Mouse (Mus musculus): ENCODE measurements at regions not wholly inside any gene's neighbourhood (a gene's known extent, or its start where the extent isn't known, plus 50 kb on each side); places are given as distances from the start of the nearest gene placed in this dataset.

DNA sequence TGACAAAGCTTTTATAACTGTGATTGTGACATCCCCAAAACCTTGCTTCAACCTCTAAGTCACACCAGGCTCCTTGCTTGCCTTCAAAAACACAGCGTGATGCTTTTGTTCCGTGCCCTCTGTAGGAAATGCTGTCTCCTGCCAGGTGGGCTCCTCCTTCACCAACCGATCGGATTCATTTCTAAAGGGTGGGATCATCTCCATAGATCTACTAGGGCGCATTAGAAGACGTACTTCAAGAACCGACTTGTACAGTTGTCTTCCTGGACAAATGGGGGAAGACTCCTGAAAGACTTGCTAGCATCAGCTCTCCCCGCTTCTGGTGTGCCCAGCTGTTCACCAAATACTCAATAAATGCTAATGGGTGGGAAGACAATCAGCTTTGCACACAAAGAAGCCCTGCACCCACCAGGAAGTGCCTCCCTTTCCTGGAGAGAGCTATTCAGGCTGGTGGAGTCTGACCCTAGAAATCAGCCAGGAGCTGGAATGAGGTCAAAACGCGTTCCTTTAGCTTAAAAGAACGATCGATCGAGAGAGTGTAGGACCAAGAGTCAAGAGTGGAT lies 53.0 kb downstream of the Hoxa1 start:
- DNase-seq, result no peak

DNA sequence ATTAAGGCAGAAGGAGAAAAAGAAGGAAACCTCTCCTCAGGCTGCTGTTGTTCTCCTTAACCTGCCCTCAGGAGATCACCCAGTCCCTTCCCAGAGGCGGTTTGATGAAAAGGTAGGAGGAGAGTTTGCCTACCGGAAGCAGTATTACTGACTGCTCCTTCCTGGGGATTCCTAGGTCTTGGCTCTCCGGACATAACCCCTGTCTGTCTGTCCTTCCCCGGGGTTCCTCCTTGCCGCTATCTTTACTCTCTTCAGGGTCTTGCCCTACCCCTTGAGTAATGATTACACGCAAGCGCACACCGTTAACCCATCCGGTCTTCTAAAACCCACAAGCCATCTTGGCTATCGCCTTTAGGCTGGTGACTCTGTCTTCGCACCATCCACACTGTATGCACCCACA lies 54.0 kb downstream of the Hoxa1 start:
- no peak for DNase-seq

DNA sequence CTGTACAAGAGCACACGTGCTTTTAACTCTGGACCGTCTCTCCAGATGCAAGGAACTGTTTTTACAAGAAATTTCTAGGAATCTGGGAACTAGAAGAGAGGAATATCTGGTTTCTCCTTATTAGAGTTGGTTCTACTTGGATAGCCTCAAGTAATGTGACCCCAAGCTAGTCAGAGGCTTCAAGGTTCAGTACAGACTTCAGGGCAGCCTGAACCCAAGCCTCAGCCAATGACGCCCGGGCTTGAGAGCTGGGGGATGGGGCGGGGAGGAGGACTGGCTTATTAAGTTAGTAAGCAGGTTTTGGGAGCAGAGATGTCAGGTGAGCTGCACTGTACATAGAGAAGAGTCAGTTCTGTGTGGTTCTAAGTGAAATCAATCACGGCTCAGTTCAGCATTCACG lies 54.5 kb downstream of the Hoxa1 start:
- DNase-seq, result peak; percentile 48 to 67

DNA sequence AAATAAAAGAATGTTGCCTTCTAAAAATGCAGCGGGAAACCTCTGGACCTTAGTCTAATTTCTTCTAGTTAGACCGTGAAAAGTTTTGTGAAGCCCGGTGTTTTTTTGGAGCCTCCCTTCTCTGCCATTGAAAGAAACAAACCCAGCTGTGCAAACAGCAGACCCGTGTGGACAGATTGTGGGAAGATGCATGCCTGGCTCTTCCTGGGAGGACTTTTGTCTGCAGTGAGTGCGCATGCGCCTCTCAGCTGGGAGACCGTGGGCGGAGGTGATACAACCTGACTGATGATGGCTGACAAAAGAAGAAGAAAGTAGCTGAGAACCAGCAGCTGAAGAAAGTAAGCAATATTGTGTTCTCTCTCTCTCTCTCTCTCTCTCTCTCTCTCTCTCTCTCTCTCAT lies 55.4 kb downstream of the Hoxa1 start:
- DNase-seq, result peak; percentile 51 to 70

DNA sequence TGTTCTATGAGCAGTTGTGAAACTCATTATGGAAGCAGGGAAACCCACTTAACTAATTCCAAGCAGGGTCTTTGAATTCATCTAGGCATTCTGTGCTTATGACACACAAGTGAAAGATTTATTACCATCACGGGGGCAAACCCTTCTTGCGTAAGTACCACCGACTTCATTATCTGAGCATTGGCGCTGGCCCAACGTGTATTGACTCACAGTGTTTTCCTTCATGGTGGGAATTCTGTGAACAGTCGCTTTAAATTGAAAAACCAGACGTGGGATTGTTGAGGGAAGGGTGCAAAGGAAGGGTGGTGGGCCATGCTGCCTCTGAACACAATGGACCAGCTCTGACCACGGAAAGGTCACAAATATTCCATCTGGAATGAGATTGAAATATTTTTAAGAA lies 55.9 kb downstream of the Hoxa1 start:
- no peak for DNase-seq

DNA sequence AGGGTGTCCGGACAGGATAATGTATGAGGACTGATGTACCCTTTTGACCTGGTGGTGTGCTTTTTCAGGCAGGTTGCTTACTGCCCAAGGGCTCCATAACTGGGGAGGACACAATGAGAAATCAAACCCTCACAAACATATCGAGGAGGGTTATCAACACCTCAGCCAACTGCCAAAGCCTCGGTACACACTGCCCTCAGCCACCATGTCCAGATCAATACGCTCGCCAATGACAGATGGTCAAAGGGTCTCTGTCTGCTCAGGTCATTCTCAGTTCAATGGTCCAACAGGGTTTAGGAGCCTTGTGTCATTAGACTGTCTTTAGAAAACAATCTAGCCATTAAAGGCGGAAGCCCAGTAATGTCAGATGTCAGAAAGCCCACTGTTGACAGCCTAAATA lies 56.9 kb downstream of the Hoxa1 start:
- no peak for DNase-seq

DNA sequence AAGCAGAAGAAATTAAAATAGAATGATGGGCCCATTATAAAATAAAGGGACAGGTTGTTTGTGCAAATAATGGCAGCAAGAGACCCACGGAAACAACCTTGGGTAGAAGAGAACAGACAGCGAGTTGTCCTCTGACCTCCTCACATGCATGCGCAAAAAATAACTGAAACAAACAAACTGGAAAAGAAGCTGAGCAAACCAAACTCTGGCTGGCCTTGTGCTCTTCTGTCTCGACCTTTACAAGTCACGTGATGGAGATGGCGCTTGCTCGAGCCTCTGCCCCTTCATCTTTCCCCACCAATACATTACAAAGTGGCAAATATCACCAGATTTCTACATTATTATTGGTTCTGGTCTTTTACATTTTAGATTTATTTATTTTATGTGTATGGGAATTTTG lies 59.3 kb downstream of the Hoxa1 start:
- DNase-seq, result no peak

DNA sequence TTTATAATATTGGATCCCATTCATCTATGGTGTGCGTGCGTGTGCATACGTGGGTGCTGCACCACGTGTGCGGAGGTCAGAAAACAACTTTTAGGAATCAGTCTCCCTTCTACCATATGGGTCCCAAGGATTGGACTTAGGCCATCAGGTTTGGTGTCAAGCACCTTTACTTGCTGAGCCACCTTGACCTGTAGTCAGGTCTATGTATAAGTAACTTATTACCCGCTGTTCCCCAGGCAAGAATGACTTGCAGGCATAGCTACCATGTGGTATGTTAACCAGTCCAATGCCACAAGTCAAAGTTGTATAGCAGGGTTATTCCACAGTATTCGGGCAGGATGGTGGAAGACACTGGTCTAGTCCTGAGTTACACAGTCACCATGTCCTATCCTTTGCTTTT lies 62.5 kb downstream of the Hoxa1 start:
- no peak for DNase-seq

DNA sequence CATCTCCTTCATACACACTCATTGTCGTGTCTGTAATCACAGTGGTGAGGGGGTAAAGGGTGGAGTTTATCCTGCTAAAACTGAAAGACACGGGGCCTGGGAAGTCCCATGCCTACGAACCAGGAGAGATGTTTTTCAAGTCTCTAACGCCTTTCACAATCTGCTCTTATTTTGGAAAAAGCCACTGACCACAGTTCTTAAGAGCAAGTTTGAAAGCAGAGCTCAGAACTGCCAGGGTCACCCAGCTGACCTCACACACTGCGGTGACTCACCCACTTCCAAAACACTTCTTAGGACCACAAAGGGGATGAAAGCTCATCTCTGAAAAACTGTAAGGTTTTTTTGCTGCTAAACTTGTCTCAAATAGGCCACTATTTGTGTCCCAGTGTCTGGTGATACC lies 66.7 kb downstream of the Hoxa1 start:
- DNase-seq, result no peak

DNA sequence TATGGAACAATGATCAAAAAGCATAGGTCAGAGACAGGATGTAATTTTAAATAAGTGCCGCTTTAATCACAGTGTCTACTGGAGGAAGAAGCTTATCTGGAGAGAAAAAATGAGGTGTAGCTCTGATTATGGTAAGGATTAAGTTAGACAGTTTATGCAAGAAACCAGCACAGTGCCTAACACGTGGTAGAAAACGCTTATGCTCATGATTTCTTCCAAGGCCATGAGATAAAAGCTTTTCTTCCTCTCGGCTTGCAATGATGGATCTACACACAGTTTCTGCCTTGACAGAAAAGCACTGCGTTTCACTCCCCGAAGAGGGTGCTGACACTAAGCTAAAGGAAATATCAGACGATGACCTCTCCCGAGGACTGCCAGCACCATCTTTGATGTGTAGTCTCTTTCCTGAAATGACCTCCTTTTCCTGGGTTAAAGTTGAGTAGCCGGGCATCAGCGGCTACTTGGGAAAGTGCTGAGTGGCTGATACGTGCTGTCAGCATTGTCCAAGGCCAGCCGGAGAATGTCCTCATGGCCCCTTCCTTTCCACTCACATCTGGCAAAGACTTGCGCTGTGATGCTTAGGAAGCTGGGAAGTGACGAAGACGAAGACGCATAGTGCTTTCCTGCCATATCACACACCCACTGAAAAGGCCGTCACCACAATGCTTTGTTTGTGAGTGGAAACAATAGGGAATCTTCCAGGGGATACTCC lies 72.0 kb downstream of the Hoxa1 start:
- DNase-seq, result peak; percentile 59 to 67

DNA sequence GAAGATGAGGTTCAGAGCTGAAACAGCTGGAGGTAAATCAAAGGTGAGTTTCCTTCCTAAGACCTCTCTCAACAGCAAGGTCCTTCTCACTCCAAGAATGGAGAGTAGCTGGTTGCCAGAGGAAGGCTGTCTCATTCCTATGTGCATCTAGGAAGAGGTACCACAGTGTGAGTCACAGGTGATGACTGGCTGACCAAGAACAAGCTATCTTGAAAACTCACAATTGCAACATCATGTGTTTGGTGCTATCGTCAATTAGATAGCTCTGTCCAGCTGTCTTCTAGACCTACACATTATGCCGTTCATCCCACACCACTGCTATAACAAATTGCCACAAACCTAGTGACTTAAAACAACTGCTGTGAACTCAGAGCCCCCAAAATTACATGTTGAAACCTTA lies 72.3 kb upstream of the Skap2 start:
- DNase-seq, result no peak

DNA sequence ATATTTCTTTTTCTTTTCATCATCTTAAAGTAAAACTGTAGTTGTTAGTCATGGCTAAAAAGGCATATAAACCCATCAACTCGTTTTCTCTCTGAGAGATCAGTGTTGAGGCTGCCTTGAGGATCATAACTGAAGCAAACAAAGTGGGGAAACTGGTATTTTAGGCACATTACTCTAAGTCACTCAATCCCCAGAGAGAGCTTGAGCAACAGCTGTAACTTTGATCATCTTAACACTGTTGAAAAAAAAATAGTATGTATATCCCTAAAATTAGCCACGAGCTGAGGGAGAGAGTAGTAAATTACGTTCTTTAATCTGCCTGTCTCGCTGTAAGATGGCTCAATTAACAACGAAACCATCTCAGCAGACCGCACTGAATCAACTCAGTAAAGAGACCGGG lies 67.2 kb upstream of the Skap2 start:
- no peak for DNase-seq

DNA sequence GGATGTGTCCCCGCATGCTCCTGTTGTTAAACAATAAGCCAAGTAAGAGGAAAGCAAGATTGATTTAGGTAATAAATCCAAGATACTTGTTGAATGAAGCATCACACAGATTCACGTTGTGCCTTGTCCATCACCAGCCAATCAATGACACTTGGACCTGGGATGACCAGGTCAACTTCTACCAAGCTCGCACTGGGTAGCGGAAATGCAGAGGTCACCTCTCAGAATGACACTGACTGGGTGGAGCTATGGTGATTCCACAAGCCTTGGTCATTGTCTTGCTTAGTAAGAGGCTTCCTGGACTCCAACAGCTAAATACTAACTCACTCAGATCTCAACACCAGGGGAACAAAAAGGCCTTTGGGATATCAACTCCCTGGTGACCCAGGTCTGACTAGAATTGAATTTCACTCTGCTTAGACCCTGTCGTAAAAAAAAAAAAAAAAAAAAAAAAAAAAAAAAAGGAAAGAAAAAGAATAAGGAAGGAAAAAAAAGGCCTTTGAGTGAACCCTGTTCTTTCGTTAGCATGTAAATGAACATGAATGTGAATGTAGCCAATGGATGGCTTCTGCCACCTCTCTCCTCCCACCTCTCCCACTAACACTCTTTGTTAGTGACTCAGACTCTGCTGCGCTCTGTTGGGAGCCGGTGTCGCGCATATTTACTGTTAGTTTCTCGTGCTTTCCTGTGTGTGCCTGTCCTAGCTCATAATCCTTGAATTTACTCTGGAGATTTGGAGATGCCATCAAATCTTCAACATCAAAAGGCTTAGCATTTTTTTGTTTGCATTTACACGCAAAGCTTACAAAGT lies 66.4 kb upstream of the Skap2 start:
- DNase-seq, result peak in 1 of 2 experiments; percentile 34

DNA sequence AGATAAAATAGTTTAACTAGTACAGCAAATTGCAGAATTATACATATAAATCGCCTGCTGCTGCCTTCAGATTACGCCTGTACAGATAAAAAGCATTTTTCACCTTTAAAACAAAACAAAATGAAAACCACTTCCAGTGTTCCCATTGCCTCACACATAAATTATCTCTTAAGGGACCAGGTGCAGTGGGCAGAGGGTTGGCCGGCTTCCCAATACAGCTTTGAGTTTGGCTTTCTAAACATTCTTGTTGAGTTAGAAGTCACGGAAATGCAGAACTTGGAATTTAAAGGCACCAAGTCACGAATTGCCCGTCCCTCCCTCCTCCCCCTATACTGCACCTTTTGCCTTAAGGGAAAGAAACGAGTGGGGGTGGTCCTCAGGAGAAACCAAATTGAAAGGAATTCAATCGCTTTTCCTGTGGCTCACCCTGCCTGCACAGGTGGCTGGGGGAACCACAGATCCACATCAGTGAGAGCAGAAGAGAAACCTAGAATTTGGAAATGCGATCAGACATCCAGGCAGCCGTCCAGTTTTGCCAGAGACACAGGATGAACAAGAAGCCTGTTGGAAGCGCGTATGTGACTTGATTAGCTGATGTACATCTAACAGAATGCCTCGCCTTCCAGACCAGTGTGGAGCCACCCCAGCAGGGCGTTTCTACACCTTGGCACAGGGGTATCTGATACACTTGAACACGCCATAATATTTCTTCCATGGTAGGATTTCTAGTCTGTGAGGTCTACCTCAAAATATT lies 64.0 kb upstream of the Skap2 start:
- DNase-seq, result peak; percentile 27 to 49

DNA sequence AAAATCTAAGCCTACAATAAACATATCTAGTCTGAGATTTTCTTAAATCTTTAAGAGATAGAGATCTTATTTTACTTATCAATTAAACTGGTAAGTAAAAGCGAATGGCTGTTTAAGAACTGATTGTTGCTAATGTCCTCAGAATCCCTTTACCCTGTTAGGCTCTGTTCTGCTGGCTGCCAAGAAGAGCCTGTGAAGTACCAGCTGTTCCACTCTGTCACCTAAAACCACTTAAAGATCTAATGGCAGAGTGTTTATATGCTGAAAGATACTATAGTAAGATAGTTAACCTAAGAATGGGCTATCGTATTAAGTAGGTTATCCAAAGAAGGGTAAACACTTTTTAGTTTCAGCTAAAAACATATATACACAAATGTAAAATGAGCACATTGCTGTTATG lies 62.6 kb upstream of the Skap2 start:
- no peak for DNase-seq

DNA sequence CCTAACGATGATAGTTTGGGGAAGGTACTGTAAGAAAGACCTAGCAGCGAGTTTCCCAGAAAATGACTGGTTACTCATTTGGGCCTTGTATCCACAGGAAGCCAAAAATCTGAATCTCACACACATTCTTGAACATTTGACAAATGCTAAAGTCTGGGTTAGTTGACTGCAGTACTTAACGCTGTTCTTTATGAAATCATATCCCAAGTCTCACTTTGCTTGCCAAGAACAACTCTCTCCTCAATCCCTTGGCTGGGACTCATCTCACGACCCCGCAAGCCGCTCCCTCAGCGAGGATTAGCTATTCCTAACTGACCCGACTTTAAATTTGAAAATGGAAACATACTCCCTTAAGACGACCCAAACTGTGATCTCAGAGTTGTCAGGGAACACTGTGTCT lies 54.8 kb upstream of the Skap2 start:
- DNase-seq, result peak in 1 of 2 experiments; percentile 18

DNA sequence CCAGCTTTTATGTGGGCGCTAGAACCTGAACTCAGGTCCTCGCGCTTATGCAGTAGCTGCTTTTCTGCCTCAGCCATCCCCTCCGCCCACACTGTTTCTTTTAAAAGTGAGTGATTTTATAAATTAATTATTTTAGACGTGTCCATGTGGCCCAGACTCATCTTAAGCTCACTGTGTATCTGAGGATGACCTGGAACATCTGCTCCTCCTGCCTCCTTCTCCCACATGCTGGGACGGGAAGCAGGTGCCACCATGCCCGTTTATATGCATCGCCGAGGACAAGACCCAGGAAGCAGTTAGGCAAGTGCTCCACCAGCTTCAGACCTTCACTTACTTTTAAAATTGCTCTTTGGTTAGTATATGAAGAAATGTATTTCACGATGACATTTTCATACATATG lies 53.3 kb upstream of the Skap2 start:
- no peak for DNase-seq

DNA sequence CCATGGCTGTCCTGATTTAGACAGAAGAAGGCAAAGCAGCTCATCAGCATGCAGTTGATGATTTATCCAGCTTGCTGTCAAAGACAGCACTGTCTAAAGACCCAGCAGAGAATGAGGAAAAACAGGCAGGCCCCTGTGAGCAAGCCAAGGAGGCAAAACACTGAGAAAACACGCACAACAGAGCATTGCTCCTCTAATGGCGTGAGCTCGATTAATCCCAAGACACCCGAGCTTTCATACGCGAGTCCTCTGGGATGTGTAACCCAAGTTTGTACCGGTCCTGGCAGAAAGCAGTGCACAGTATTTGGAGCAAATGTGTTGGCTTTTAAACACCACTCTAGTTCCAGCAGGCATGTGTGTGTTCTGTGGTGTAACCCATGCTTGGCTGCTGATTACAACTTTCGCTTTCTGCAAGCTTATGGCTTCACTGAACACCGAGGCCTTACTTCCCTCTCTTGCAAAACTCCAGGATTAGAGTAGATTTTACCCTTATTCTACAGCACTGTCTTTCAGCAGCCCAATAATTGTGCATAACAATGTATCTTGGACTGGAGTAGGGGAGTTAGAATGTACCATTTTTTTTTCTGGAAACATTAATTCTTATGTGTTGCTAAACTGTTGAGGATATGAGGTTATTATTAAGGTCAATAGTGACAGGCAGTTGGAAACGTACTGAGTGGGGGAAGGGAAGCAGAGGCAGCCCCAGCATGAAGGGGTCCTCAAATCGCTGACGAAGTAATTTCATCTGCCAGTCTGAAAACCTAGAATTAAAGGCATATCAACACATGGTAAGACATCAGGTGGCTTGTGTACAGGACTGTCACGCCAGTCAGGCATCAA lies 52.0 kb upstream of the Skap2 start:
- peak; percentile 24 to 40 for DNase-seq

All from kidney, postnatal 4 days (tissue).